Mouse (Mus musculus) bone marrow, adult 2 months (tissue): Measurements from ENCODE around the gene Tmtc1.

ENCODE experiments used
- CTCF ChIP-seq: fragments of 200-500 bp; IDR thresholded peaks from 2 replicates; pipeline ENCODE4 v1.5.1; 2011; ENCODE audit warnings: low read length, control low read depth; ENCODE audit not compliant: control insufficient read depth, insufficient read depth
- POLR2A ChIP-seq: fragments of 200-500 bp; IDR thresholded peaks from 2 replicates; pipeline ENCODE4 v1.6.1; 2011; ENCODE audit warnings: low read depth, mild to moderate bottlenecking, control low read depth, low read length, borderline replicate concordance; ENCODE audit not compliant: control insufficient read depth

GRCm38 (mm10) chr6:148467170-148467921 lies 23.2 kb upstream of the Tmtc1 start:
- no peak for TF ChIP-seq CTCF
- no peak for TF ChIP-seq POLR2A
